Mouse (Mus musculus) hindbrain, postnatal 0 days (tissue): ENCODE results near the gene Nosip. TPM values are rescaled to one million over a fixed set of nuclear protein-coding genes. Genes with fewer than 3 reads are reported as not detected.

Experiments used
- ATAC-seq: fragments of 200-750 bp; cut with Nextera tagmentation; 2 replicates; pipeline ENCODE4 v1.8.0; 2017; ENCODE audit warnings: mild to moderate bottlenecking, moderate TSS enrichment, moderate library complexity
- DNase-seq: peaks from one replicate; pipeline ENCODE4 v3.0.0-alpha.2; 2015; ENCODE audit warnings: low spot score
- H3K27ac ChIP-seq: fragments of 300-500 bp; sonication (generic); 2 replicates; pipeline ENCODE4 v1.5.1; 2014; ENCODE audit warnings: mild to moderate bottlenecking
- H3K27me3 ChIP-seq: fragments of 300-500 bp; sonication (generic); 2 replicates; pipeline ENCODE4 v1.6.1; 2014; ENCODE audit warnings: low read length, mixed read lengths; ENCODE audit not compliant: insufficient read depth
- H3K36me3 ChIP-seq: fragments of 300-500 bp; sonication (generic); 2 replicates; pipeline ENCODE4 v1.6.1; 2014; ENCODE audit warnings: low read length, mixed read lengths; ENCODE audit not compliant: insufficient read depth
- H3K4me1 ChIP-seq: fragments of 300-500 bp; sonication (generic); 2 replicates; pipeline ENCODE4 v1.6.1; 2014; ENCODE audit warnings: antibody characterized with exemption, low read length, mixed read lengths; ENCODE audit not compliant: insufficient read depth
- H3K4me2 ChIP-seq: fragments of 300-500 bp; sonication (generic); 2 replicates; pipeline ENCODE4 v1.6.1; 2014; ENCODE audit warnings: low read depth, mild to moderate bottlenecking, low read length, moderate library complexity, mixed read lengths
- H3K4me3 ChIP-seq: fragments of 300-500 bp; sonication (generic); 2 replicates; pipeline ENCODE4 v1.5.1; 2014; ENCODE audit warnings: low read length
- H3K9ac ChIP-seq: fragments of 300-500 bp; sonication (generic); replicated peaks from 2 replicates; pipeline ENCODE4 v1.6.1; 2014; ENCODE audit warnings: mild to moderate bottlenecking, low read length, moderate library complexity, mixed read lengths
- H3K9me3 ChIP-seq: fragments of 300-500 bp; sonication (generic); 2 replicates; pipeline ENCODE4 v1.6.1; 2016; ENCODE audit warnings: low read length, mixed read lengths
- CTCF ChIP-seq: IDR thresholded peaks from 2 replicates; pipeline ENCODE4 v1.5.1; 2016; ENCODE audit warnings: antibody characterized with exemption, control low read depth, low read depth
- WGBS: fragments of 180-500 bp; shearing (Covaris S2); extraction: QIAGEN DNeasy Blood & Tissue Kit; methylation state at CpG from one replicate; pipeline ENCODE4 v1.1.7; 2014; 5-methylcytosine and 5-hydroxymethylcytosine counted together
- polyA plus RNA-seq: library from polyadenylated mRNA; unstranded; fragments of >200 nt; fragmentation: Nextera tagmentation; extraction: Ambion mirVana; gene quantifications from 2 replicates; pipeline ENCODE4 v1.2.1, GENCODE M21; 2015
- total RNA-seq: library from RNA; depleted of rRNA; stranded (reverse); fragments of >200 nt; gene quantifications from 2 replicates; pipeline ENCODE4 v1.2.3, GENCODE M21; 2014

The Nosip gene
- total and polyA plus RNA-seq, 2 experiments from 2014 or later = 67.4 to 83.1 TPM

GRCm38 (mm10) chr7:45025601-45026220, 36.5 kb upstream of the Nosip start:
- WGBS = 75% methylated on average over 8 of the region's 8 CpGs
- no peaks in the 10 kb centered on the region for H3K27me3 ChIP-seq
- H3K4me3 ChIP-seq = no peak overlapping the region
- peaks cover 36% of the 10 kb centered on the region for H3K36me3 ChIP-seq
- DNase-seq = no peak
- no peaks in the 10 kb centered on the region for H3K9me3 ChIP-seq
- H3K4me1 ChIP-seq = no peaks in the 10 kb centered on the region
- no peak for TF ChIP-seq CTCF
- no peak overlapping the region for H3K4me2 ChIP-seq
- peak overlapping the region; percentile 52; the same call in 1 of the 2 replicates for H3K27ac ChIP-seq
- ATAC-seq = no peak
- H3K9ac ChIP-seq = no peak overlapping the region

- DNase-seq = peak; percentile 56
- H3K4me1 ChIP-seq = no peaks in the 10 kb centered on the region
- no peaks in the 10 kb centered on the region for H3K9me3 ChIP-seq
- peak; percentile 48; the same call in 1 of the 2 replicates for ATAC-seq
- H3K4me3 ChIP-seq = no peak overlapping the region
- H3K4me2 ChIP-seq = no peak overlapping the region
- H3K9ac ChIP-seq = no peak overlapping the region
- TF ChIP-seq CTCF = no peak
- no peaks in the 10 kb centered on the region for H3K27me3 ChIP-seq
- peaks cover 42% of the 10 kb centered on the region for H3K36me3 ChIP-seq
- WGBS = 39% methylated on average over 2 of the region's 2 CpGs
- peak overlapping the region; percentile 52; the same call in 1 of the 2 replicates for H3K27ac ChIP-seq
Measured at GRCm38 (mm10) chr7:45026256-45026655, 36.0 kb upstream of the Nosip start.

- H3K4me3 ChIP-seq = no peak overlapping the region
- H3K36me3 ChIP-seq = peaks cover 54% of the 10 kb centered on the region
- no peak; the same call in 1 of the 2 replicates for ATAC-seq
- DNase-seq = no peak
- H3K4me2 ChIP-seq = no peak overlapping the region
- 92% methylated on average over 9 of the region's 9 CpGs for WGBS
- H3K27ac ChIP-seq = no peak overlapping the region
- H3K27me3 ChIP-seq = no peaks in the 10 kb centered on the region
- H3K9me3 ChIP-seq = no peaks in the 10 kb centered on the region
- TF ChIP-seq CTCF = no peak
- H3K4me1 ChIP-seq = no peaks in the 10 kb centered on the region
- H3K9ac ChIP-seq = no peak overlapping the region
Measured at GRCm38 (mm10) chr7:45027761-45028160, 34.5 kb upstream of the Nosip start.

GRCm38 (mm10) chr7:45028351-45028750, 33.9 kb upstream of the Nosip start:
- no peak overlapping the region for H3K9ac ChIP-seq
- DNase-seq (no peak), ATAC-seq (no peak)
- WGBS = 89% methylated on average over 11 of the region's 11 CpGs
- no peaks in the 10 kb centered on the region for H3K27me3 ChIP-seq
- TF ChIP-seq CTCF = no peak
- no peak overlapping the region for H3K4me2 ChIP-seq
- H3K27ac ChIP-seq = no peak overlapping the region
- no peak overlapping the region for H3K4me3 ChIP-seq
- no peaks in the 10 kb centered on the region for H3K9me3 ChIP-seq
- H3K4me1 ChIP-seq = no peaks in the 10 kb centered on the region
- peaks cover 60% of the 10 kb centered on the region for H3K36me3 ChIP-seq

- Histone ChIP-seq H3K27me3 (no peaks in the 10 kb centered on the region), H3K9me3 (no peaks in the 10 kb centered on the region), H3K27ac (no peak overlapping the region), H3K36me3 (peaks cover 76% of the 10 kb centered on the region), H3K4me1 (no peaks in the 10 kb centered on the region), H3K4me2 (no peak overlapping the region), H3K9ac (no peak overlapping the region), H3K4me3 (no peak overlapping the region)
- no peak for ATAC-seq
- 92% methylated on average over 6 of the region's 6 CpGs for WGBS
- no peak for DNase-seq
- TF ChIP-seq CTCF = no peak
Measured at GRCm38 (mm10) chr7:45029995-45030394, 32.2 kb upstream of the Nosip start.

GRCm38 (mm10) chr7:45030857-45031256, 31.4 kb upstream of the Nosip start:
- ATAC-seq = no peak
- WGBS = 94% methylated on average over 8 of the region's 8 CpGs
- no peak overlapping the region for H3K9ac ChIP-seq
- H3K4me3 ChIP-seq = no peak overlapping the region
- H3K27ac ChIP-seq = no peak overlapping the region
- H3K27me3 ChIP-seq = no peaks in the 10 kb centered on the region
- H3K9me3 ChIP-seq = no peaks in the 10 kb centered on the region
- DNase-seq = no peak
- TF ChIP-seq CTCF = no peak
- no peak overlapping the region for H3K4me2 ChIP-seq
- no peaks in the 10 kb centered on the region for H3K4me1 ChIP-seq
- H3K36me3 ChIP-seq = peaks cover 85% of the 10 kb centered on the region

GRCm38 (mm10) chr7:45033722-45034359, 28.4 kb upstream of the Nosip start:
- ATAC-seq (no peak), DNase-seq (no peak)
- Histone ChIP-seq H3K4me2 (no peak overlapping the region), H3K27me3 (no peaks in the 10 kb centered on the region), H3K9me3 (no peaks in the 10 kb centered on the region), H3K36me3 (peaks cover 79% of the 10 kb centered on the region), H3K9ac (no peak overlapping the region), H3K27ac (no peak overlapping the region), H3K4me3 (no peak overlapping the region), H3K4me1 (no peaks in the 10 kb centered on the region)
- WGBS = 92% methylated on average over 19 of the region's 19 CpGs
- TF ChIP-seq CTCF = no peak
